Mouse (Mus musculus) lung, postnatal 36 days (tissue): ENCODE data around the gene Tmem37.

Experiments used
- DNase-seq: peaks from one replicate; pipeline ENCODE4 v3.0.0; 2022; ENCODE audit warnings: mixed read lengths

Tmem37 gene

GRCm38 (mm10) chr1:120055475-120055874 is 18.4 kb downstream of the Tmem37 start:
- no peak for DNase-seq

GRCm38 (mm10) chr1:120054997-120055396 is 18.9 kb downstream of the Tmem37 start:
- no peak for DNase-seq

GRCm38 (mm10) chr1:120051070-120051469 is 22.8 kb downstream of the Tmem37 start:
- no peak for DNase-seq

GRCm38 (mm10) chr1:120047325-120047724 is 26.5 kb downstream of the Tmem37 start:
- DNase-seq = no peak

- no peak for DNase-seq
Observed at GRCm38 (mm10) chr1:120044584-120044983, 29.3 kb downstream of the Tmem37 start.

- no peak for DNase-seq
Observed at GRCm38 (mm10) chr1:120042421-120042820, 31.5 kb downstream of the Tmem37 start.

- DNase-seq = no peak
Observed at GRCm38 (mm10) chr1:120038594-120038993, 35.3 kb downstream of the Tmem37 start.

GRCm38 (mm10) chr1:120037021-120037683 is 36.7 kb downstream of the Tmem37 start:
- DNase-seq = peak; percentile 27

- DNase-seq = no peak
Observed at GRCm38 (mm10) chr1:120035456-120036034, 38.3 kb downstream of the Tmem37 start.

- DNase-seq = no peak
Observed at GRCm38 (mm10) chr1:120034793-120035192, 39.1 kb downstream of the Tmem37 start.

- no peak for DNase-seq
Observed at GRCm38 (mm10) chr1:120033469-120033854, 40.4 kb downstream of the Tmem37 start.

GRCm38 (mm10) chr1:120032804-120033468 is 40.9 kb downstream of the Tmem37 start:
- DNase-seq = peak; percentile 91

GRCm38 (mm10) chr1:120030474-120030873 is 43.4 kb downstream of the Tmem37 start:
- no peak for DNase-seq

GRCm38 (mm10) chr1:120027693-120028092 is 46.2 kb downstream of the Tmem37 start:
- DNase-seq = peak; percentile 27

GRCm38 (mm10) chr1:120025050-120025439 is 48.8 kb downstream of the Tmem37 start:
- no peak for DNase-seq

- DNase-seq = no peak
Observed at GRCm38 (mm10) chr1:120024331-120025049, 49.4 kb downstream of the Tmem37 start.

GRCm38 (mm10) chr1:120021951-120022350 is 51.9 kb downstream of the Tmem37 start:
- DNase-seq = no peak

GRCm38 (mm10) chr1:120020322-120020897 is 53.5 kb downstream of the Tmem37 start:
- no peak for DNase-seq

GRCm38 (mm10) chr1:120019428-120019827 is 54.4 kb downstream of the Tmem37 start:
- no peak for DNase-seq

- no peak for DNase-seq
Observed at GRCm38 (mm10) chr1:120018900-120019299, 55.0 kb downstream of the Tmem37 start.
